Mouse (Mus musculus) frontal cortex, postnatal 36 days (tissue): ENCODE measurements at regions not wholly inside any gene's neighbourhood (a gene's known extent, or its start where the extent isn't known, plus 50 kb on each side); places are given as distances from the start of the nearest gene placed in this dataset.

ENCODE experiments used
- DNase-seq, 2 experiments: peaks; one replicate each; pipeline ENCODE4 v3.0.0; 2022; ENCODE audit warnings: low spot score in 2 of 2

- no peak for DNase-seq
Measured at GRCm38 (mm10) chr17:31776949-31777607, 78.5 kb downstream of the Sik1 start.

- no peak for DNase-seq
Measured at GRCm38 (mm10) chr17:31777751-31778150, 77.9 kb downstream of the Sik1 start.

- DNase-seq = no peak
Measured at GRCm38 (mm10) chr17:31779466-31779865, 76.1 kb downstream of the Sik1 start.

GRCm38 (mm10) chr17:31782251-31782650 is 73.4 kb downstream of the Sik1 start:
- DNase-seq = no peak

GRCm38 (mm10) chr17:31783071-31783470 is 72.5 kb downstream of the Sik1 start:
- DNase-seq = no peak

GRCm38 (mm10) chr17:31788316-31788715 is 67.3 kb downstream of the Sik1 start:
- DNase-seq = no peak

- DNase-seq = no peak
Measured at GRCm38 (mm10) chr17:31789068-31789583, 66.5 kb downstream of the Sik1 start.

- DNase-seq = no peak
Measured at GRCm38 (mm10) chr17:31789906-31790279, 65.7 kb downstream of the Sik1 start.

- peak in 1 of 2 experiments; percentile 39 for DNase-seq
Measured at GRCm38 (mm10) chr17:31790280-31791063, 65.1 kb downstream of the Sik1 start.

GRCm38 (mm10) chr17:31791656-31792055 is 63.9 kb downstream of the Sik1 start:
- DNase-seq = no peak

GRCm38 (mm10) chr17:31793040-31793439 is 62.6 kb downstream of the Sik1 start:
- no peak for DNase-seq

GRCm38 (mm10) chr17:31793521-31793920 is 62.1 kb downstream of the Sik1 start:
- DNase-seq = no peak

GRCm38 (mm10) chr17:31793964-31794363 is 61.6 kb downstream of the Sik1 start:
- no peak for DNase-seq
